Mouse (Mus musculus) left cerebral cortex, adult 2 months (tissue): ENCODE measurements around the gene Krtap19-9b. TPM values are rescaled to one million over a fixed set of nuclear protein-coding genes. Genes with fewer than 3 reads are reported as not detected.

Source experiments
- DNase-seq, 2 experiments: peaks; one replicate each; pipeline ENCODE4 v3.0.0; 2021 to 2022; ENCODE audit warnings: low spot score in 2 of 2, mixed read lengths in 1 of 2; ENCODE audit errors: extremely low spot score in 1 of 2
- H3K27ac ChIP-seq: fragments of 200-600 bp; 2 replicates; pipeline ENCODE4 v1.8.1; 2022
- H3K4me3 ChIP-seq: fragments of 200-600 bp; 2 replicates; pipeline ENCODE4 v1.8.1; 2022
- CTCF ChIP-seq: fragments of 200-600 bp; IDR thresholded peaks from 2 replicates; pipeline ENCODE4 v1.8.1; 2022; ENCODE audit warnings: antibody characterized with exemption, mild to moderate bottlenecking, moderate library complexity
- intact Hi-C: fragments of 180-260 bp; cut with DNase I; formaldehyde crosslinking; loops from one replicate; pipeline ENCODE4 v1.15.1; 2025
- long read RNA-seq, 2 experiments: library from polyadenylated mRNA; stranded (forward); transcript quantifications; one replicate each; pipeline ENCODE4 v2.0.0; 2021; ENCODE audit warnings: borderline mapping rate in 2 of 2
- total RNA-seq, 2 experiments: library from RNA; stranded (reverse); gene quantifications; 2 replicates each; pipeline ENCODE4 v1.2.3; 2021

Gene Krtap19-9b
- total RNA-seq, result not detected
- long read RNA-seq, experiment 1, result 0 reads
- long read RNA-seq, experiment 2, result 0 reads

- no peak within 1 kb of the TSS for H3K4me3 ChIP-seq
- intact Hi-C loops, result no loop called here
- no peak for TF ChIP-seq CTCF
- H3K27ac ChIP-seq, result no peak within 1 kb of the TSS
- DNase-seq, result no peak
Observed at GRCm38 (mm10) chr16:88932165-88932564, at the start of gene Krtap19-9b. Gene Krtap19-9b (minus strand): TSS chr16:88932265.

- Histone ChIP-seq H3K4me3 (no peak within 1 kb of the TSS), H3K27ac (no peak within 1 kb of the TSS)
- no peak for TF ChIP-seq CTCF
- no peak for DNase-seq
- intact Hi-C loops, result no loop called here
Observed at GRCm38 (mm10) chr16:88962773-88963172, 30.7 kb upstream of the Krtap19-9b start, which contains the start of gene Krtap16-3. Gene Krtap16-3 (minus strand): TSS chr16:88962873.

GRCm38 (mm10) chr16:88941106-88941505, 9.0 kb upstream of the Krtap19-9b start:
- no peak overlapping the region for H3K27ac ChIP-seq
- TF ChIP-seq CTCF, result no peak
- DNase-seq, result no peak
- H3K4me3 ChIP-seq, result no peak overlapping the region
- intact Hi-C loops, result no loop called here

- Histone ChIP-seq H3K27ac (no peak overlapping the region), H3K4me3 (no peak overlapping the region)
- DNase-seq, result no peak
- intact Hi-C loops, result no loop called here
- peak; percentile 21 for TF ChIP-seq CTCF
Observed at GRCm38 (mm10) chr16:88938252-88938651, 6.2 kb upstream of the Krtap19-9b start.

- H3K4me3 ChIP-seq, result no peak within 1 kb of the TSS
- TF ChIP-seq CTCF, result no peak
- intact Hi-C loops, result no loop called here
- no peak for DNase-seq
- no peak within 1 kb of the TSS for H3K27ac ChIP-seq
Observed at GRCm38 (mm10) chr16:88896357-88896756, 35.7 kb downstream of the Krtap19-9b start, which contains the start of gene Krtap19-5. Gene Krtap19-5 (minus strand): TSS chr16:88896457.

- DNase-seq, result no peak
- TF ChIP-seq CTCF, result no peak
- intact Hi-C loops, result no loop called here
- H3K4me3 ChIP-seq, result no peak overlapping the region
- no peak overlapping the region for H3K27ac ChIP-seq
Observed at GRCm38 (mm10) chr16:88886870-88887269, 45.2 kb downstream of the Krtap19-9b start.

- Histone ChIP-seq H3K4me3 (no peak within 1 kb of the TSS), H3K27ac (no peak within 1 kb of the TSS)
- TF ChIP-seq CTCF, result no peak
- intact Hi-C loops, result no loop called here
- no peak for DNase-seq
Observed at GRCm38 (mm10) chr16:88884989-88885388, 47.1 kb downstream of the Krtap19-9b start, which contains the start of gene Krtap19-4. Gene Krtap19-4 (minus strand): TSS chr16:88885089.

Other genes with a start within 250 kb of the Krtap19-9b start
- gene 2310061N02Rik, start 224.3 kb downstream of the Krtap19-9b start, total RNA-seq, result not detected
- not detected for gene Krtap13-1, start 203.4 kb downstream of the Krtap19-9b start, total RNA-seq
- not detected for gene Krtap13, start 180.6 kb downstream of the Krtap19-9b start, total RNA-seq
- gene 2310034C09Rik, start 173.4 kb downstream of the Krtap19-9b start, total RNA-seq, result not detected
- gene 2310057N15Rik, start 158.1 kb downstream of the Krtap19-9b start, total RNA-seq, result not detected
- not detected for gene Gm5965, start 154.4 kb downstream of the Krtap19-9b start, total RNA-seq
- not detected for gene Gm20741, start 120.0 kb downstream of the Krtap19-9b start, total RNA-seq
- gene Krtap15, start 112.0 kb downstream of the Krtap19-9b start, total RNA-seq, result not detected
- not detected for gene Krtap14, start 106.1 kb downstream of the Krtap19-9b start, total RNA-seq
- gene Krtap19-1, start 62.9 kb downstream of the Krtap19-9b start, total RNA-seq, result not detected
- not detected for gene Krtap19-2, start 58.0 kb downstream of the Krtap19-9b start, total RNA-seq
- gene Krtap19-3, start 54.2 kb downstream of the Krtap19-9b start, total RNA-seq, result not detected
- not detected for gene Krtap19-4, start 47.2 kb downstream of the Krtap19-9b start, total RNA-seq
- not detected for gene Krtap19-5, start 35.8 kb downstream of the Krtap19-9b start, total RNA-seq
- gene Krtap16-3, start 30.6 kb upstream of the Krtap19-9b start, total RNA-seq, result not detected
- gene Krtap22-2, start 78.5 kb upstream of the Krtap19-9b start, total RNA-seq, result not detected
- not detected for gene Gm10229, start 83.0 kb upstream of the Krtap19-9b start, total RNA-seq
- gene Krtap6-1, start 99.4 kb upstream of the Krtap19-9b start, total RNA-seq, result not detected
- not detected for gene Gm10228, start 109.2 kb upstream of the Krtap19-9b start, total RNA-seq
- not detected for gene Krtap6-5, start 115.6 kb upstream of the Krtap19-9b start, total RNA-seq
- gene 1110025L11Rik, start 131.7 kb upstream of the Krtap19-9b start, total RNA-seq, result not detected
- not detected for gene Krtap6-3, start 151.8 kb upstream of the Krtap19-9b start, total RNA-seq
- not detected for gene Gm6358, start 208.6 kb upstream of the Krtap19-9b start, total RNA-seq
- gene Gm10061, start 218.8 kb upstream of the Krtap19-9b start, total RNA-seq, result not detected
- gene Gm9789, start 225.7 kb upstream of the Krtap19-9b start, total RNA-seq, result not detected
- not detected for gene Gm7735, start 237.2 kb upstream of the Krtap19-9b start, total RNA-seq
- not detected for gene 1110057P08Rik, start 242.5 kb upstream of the Krtap19-9b start, total RNA-seq